Mouse (Mus musculus) lung, embryonic 14.5 days (tissue): ENCODE results near the gene Gata3. TPM values are rescaled to one million over a fixed set of nuclear protein-coding genes. Genes with fewer than 3 reads are reported as not detected.
A peak's percentile ranks its signal among the peaks of the same experiment; 100 is the strongest.

Experiments
- ATAC-seq: fragments of 200-750 bp; cut with Nextera tagmentation; 2 replicates; pipeline ENCODE4 v1.8.0; 2017; ENCODE audit warnings: mild to moderate bottlenecking, moderate TSS enrichment, moderate library complexity; ENCODE audit not compliant: insufficient read depth
- DNase-seq: peaks from one replicate; pipeline ENCODE4 v3.0.0-alpha.2; 2015
- H3K27ac ChIP-seq: fragments of 300-500 bp; sonication (generic); 2 replicates; pipeline ENCODE4 v1.5.1; 2014; ENCODE audit warnings: low read depth, mild to moderate bottlenecking, moderate library complexity
- H3K27me3 ChIP-seq: fragments of 300-500 bp; sonication (generic); 2 replicates; pipeline ENCODE4 v1.6.1; 2014; ENCODE audit warnings: low read length, control low read depth; ENCODE audit not compliant: insufficient read depth
- H3K36me3 ChIP-seq: fragments of 300-500 bp; sonication (generic); 2 replicates; pipeline ENCODE4 v1.6.1; 2014; ENCODE audit warnings: control low read depth; ENCODE audit not compliant: insufficient read depth
- H3K4me1 ChIP-seq: fragments of 300-500 bp; sonication (generic); 2 replicates; pipeline ENCODE4 v1.6.1; 2014; ENCODE audit warnings: antibody characterized with exemption, control low read depth; ENCODE audit not compliant: insufficient read depth
- H3K4me2 ChIP-seq: fragments of 300-500 bp; sonication (generic); 2 replicates; pipeline ENCODE4 v1.6.1; 2014; ENCODE audit warnings: mild to moderate bottlenecking
- H3K4me3 ChIP-seq: fragments of 300-500 bp; sonication (generic); 2 replicates; pipeline ENCODE4 v1.5.1; 2014; ENCODE audit warnings: low read depth, low read length
- H3K9ac ChIP-seq: fragments of 300-500 bp; sonication (generic); 2 replicates; pipeline ENCODE4 v1.6.1; 2014
- H3K9me3 ChIP-seq: fragments of 300-500 bp; sonication (generic); 2 replicates; pipeline ENCODE4 v1.6.1; 2016; ENCODE audit warnings: low read depth, low read length, control low read depth
- CTCF ChIP-seq: IDR thresholded peaks from 2 replicates; pipeline ENCODE4 v1.5.1; 2016; ENCODE audit warnings: antibody characterized with exemption, low read depth
- WGBS: fragments of 180-500 bp; shearing (Covaris S2); extraction: QIAGEN DNeasy Blood & Tissue Kit; methylation state at CpG from one replicate; pipeline ENCODE4 v1.1.7; 2014; 5-methylcytosine and 5-hydroxymethylcytosine counted together
- polyA plus RNA-seq: library from polyadenylated mRNA; unstranded; fragments of >200 nt; fragmentation: Nextera tagmentation; extraction: Ambion mirVana; gene quantifications from 2 replicates; pipeline ENCODE4 v1.2.1, GENCODE M21; 2014

The Gata3 gene
- polyA plus RNA-seq: 2.9 and 3.4 TPM in 2 replicates

GRCm38 (mm10) chr2:9889651-9890183, at the start of gene Gata3:
Gene Gata3, minus strand, starts transcription at chr2:9890034.
- DNase-seq (no peak), ATAC-seq (no peak)
- Histone ChIP-seq H3K4me3 (peak within 1 kb of the TSS; percentile 14; the same call in 1 of the 2 replicates), H3K27me3 (peaks cover 93% of the 10 kb centered on the region), H3K9me3 (no peaks in the 10 kb centered on the region), H3K27ac (no peak within 1 kb of the TSS), H3K9ac (no peak within 1 kb of the TSS), H3K4me1 (no peaks in the 10 kb centered on the region), H3K4me2 (peak within 1 kb of the TSS; percentile 49), H3K36me3 (no peaks in the 10 kb centered on the region)
- TF ChIP-seq CTCF: no peak
- 1% methylated on average over 23 of the region's 23 CpGs for WGBS

GRCm38 (mm10) chr2:9939250-9939649, 49.4 kb upstream of the Gata3 start:
- no peaks in the 10 kb centered on the region for H3K27me3 ChIP-seq

DNA sequence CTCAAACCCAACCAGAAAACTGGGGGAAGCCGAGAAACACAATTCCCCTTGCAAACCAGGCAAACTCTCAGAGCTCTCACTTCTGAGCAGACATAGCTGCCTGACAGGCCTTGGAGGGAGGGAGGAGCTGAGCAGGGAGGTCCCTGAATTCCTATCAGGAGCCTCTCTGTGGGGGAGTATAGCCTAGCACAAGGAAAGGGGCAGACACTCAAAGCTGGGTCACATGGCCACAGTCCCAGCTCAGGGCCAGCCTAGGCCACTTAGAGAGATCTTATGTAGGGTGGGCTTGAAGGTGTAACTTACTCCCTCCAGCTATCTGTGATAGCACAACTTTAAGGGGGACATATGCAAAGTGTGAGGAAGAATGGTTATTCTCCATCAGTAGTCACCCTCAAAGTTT, 46.1 kb upstream of the Gata3 start:
- Histone ChIP-seq H3K9me3 (no peaks in the 10 kb centered on the region), H3K4me3 (no peak overlapping the region), H3K9ac (no peak overlapping the region), H3K4me2 (no peak overlapping the region), H3K27ac (no peak overlapping the region), H3K36me3 (0 out of 2 replicates have a peak, but pooled peaks cover 11% of the 10 kb centered on the region), H3K4me1 (no peaks in the 10 kb centered on the region), H3K27me3 (no peaks in the 10 kb centered on the region)
- peak; percentile 23 for DNase-seq
- ATAC-seq: peak; percentile 76; the same call in 1 of the 2 replicates
- no peak for TF ChIP-seq CTCF
- 25% methylated on average over 1 of the region's 1 CpGs for WGBS

More at GRCm38 (mm10) chr2:9939250-9939649, 49.4 kb upstream of the Gata3 start:
- no peak overlapping the region for H3K4me3 ChIP-seq
- TF ChIP-seq CTCF: no peak
- H3K4me1 ChIP-seq: no peaks in the 10 kb centered on the region
- no peak overlapping the region for H3K27ac ChIP-seq
- H3K36me3 ChIP-seq: 0 out of 2 replicates have a peak, but pooled peaks cover 11% of the 10 kb centered on the region
- no peaks in the 10 kb centered on the region for H3K9me3 ChIP-seq
- WGBS: 66% methylated on average over 4 of the region's 4 CpGs
- DNase-seq (no peak), ATAC-seq (no peak)
- H3K4me2 ChIP-seq: no peak overlapping the region
- H3K9ac ChIP-seq: no peak overlapping the region

- no peak overlapping the region for H3K4me3 ChIP-seq
- H3K4me1 ChIP-seq: no peaks in the 10 kb centered on the region
- no peaks in the 10 kb centered on the region for H3K27me3 ChIP-seq
- no peak; the same call in 1 of the 2 replicates for ATAC-seq
- no peak overlapping the region for H3K9ac ChIP-seq
- 80% methylated on average over 4 of the region's 4 CpGs for WGBS
- H3K36me3 ChIP-seq: no peaks in the 10 kb centered on the region
- DNase-seq: no peak
- no peaks in the 10 kb centered on the region for H3K9me3 ChIP-seq
- H3K4me2 ChIP-seq: no peak overlapping the region
- H3K27ac ChIP-seq: no peak overlapping the region
- TF ChIP-seq CTCF: no peak
Observed at GRCm38 (mm10) chr2:9926905-9927283, 37.1 kb upstream of the Gata3 start.

GRCm38 (mm10) chr2:9926194-9926904, 36.5 kb upstream of the Gata3 start:
- DNase-seq (peak; percentile 52), ATAC-seq (peak; percentile 14; the same call in 1 of the 2 replicates)
- Histone ChIP-seq H3K4me1 (no peaks in the 10 kb centered on the region), H3K36me3 (no peaks in the 10 kb centered on the region), H3K27me3 (no peaks in the 10 kb centered on the region), H3K4me2 (no peak overlapping the region), H3K27ac (no peak overlapping the region), H3K4me3 (no peak overlapping the region), H3K9ac (no peak overlapping the region), H3K9me3 (no peaks in the 10 kb centered on the region)
- TF ChIP-seq CTCF: no peak
- WGBS: 49% methylated on average over 7 of the region's 7 CpGs

DNA sequence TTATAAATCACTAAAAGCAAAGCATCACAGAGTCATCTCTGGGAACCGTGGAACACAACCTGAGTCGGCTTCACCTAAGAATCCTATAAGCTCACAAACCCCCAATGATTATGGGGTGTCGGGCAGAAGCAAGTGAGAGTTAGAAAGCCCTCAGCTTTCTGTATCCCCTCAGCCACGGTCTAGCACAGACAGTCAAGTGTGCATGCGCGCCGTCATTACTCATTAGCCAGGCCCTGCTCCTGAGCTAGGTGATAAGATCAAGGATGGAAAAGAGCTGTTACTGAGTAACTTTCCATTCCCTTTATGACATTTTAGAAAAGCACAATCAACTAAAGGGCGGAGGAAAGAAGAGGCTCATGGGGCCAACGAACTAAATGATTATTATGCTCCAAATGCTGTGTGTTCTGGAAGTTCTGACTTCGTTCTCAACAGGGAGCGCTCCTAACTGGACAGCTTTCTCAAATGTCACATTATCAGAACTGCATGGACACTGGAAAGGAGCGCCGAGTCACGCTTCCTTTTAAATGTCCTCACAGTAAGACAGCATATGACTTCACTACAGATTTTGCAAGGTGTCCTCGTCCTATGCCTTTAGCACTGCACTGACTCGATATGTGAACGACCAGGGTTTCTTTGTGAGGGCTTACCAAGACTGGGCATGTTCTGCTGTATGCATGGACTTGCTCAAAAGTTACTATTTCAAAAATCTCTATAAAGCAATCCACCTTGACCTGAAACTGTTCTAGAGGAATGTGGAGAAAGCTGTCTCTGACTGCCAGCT, 29.0 kb upstream of the Gata3 start:
- no peaks in the 10 kb centered on the region for H3K27me3 ChIP-seq
- H3K9me3 ChIP-seq: no peaks in the 10 kb centered on the region
- no peak for TF ChIP-seq CTCF
- no peak overlapping the region for H3K9ac ChIP-seq
- H3K4me2 ChIP-seq: no peak overlapping the region
- peak; percentile 81; the same call in 1 of the 2 replicates for ATAC-seq
- no peak overlapping the region for H3K4me3 ChIP-seq
- 69% methylated on average over 17 of the region's 17 CpGs for WGBS
- H3K36me3 ChIP-seq: 0 out of 2 replicates have a peak, but pooled peaks cover 8% of the 10 kb centered on the region
- H3K27ac ChIP-seq: no peak overlapping the region
- peak; percentile 37 for DNase-seq
- H3K4me1 ChIP-seq: no peaks in the 10 kb centered on the region

DNA sequence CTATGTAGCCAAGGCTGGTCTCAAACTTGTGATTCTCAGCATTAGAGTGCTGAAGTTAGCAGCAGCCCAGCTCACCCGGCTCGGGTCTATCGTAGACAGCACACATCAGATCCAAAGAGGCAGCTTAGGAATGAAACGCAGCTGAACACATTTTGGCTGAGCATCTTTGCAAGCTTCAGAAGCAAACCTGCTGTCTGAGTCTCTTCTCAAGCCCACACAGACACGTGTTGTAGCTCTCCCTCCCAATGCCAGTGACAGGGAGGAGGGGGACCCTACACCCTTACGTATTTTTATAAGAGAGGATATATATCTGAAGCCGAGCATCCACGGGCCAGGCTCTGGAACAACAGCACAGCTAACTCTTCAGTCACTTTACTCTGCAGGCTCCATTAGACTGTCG, 27.8 kb upstream of the Gata3 start:
- H3K4me1 ChIP-seq: no peaks in the 10 kb centered on the region
- 83% methylated on average over 9 of the region's 9 CpGs for WGBS
- no peak overlapping the region for H3K4me2 ChIP-seq
- H3K9ac ChIP-seq: no peak overlapping the region
- no peak overlapping the region for H3K4me3 ChIP-seq
- no peak for DNase-seq
- no peak overlapping the region for H3K27ac ChIP-seq
- no peak for TF ChIP-seq CTCF
- 0 out of 2 replicates have a peak, but pooled peaks cover 8% of the 10 kb centered on the region for H3K36me3 ChIP-seq
- H3K9me3 ChIP-seq: no peaks in the 10 kb centered on the region
- ATAC-seq: no peak
- H3K27me3 ChIP-seq: no peaks in the 10 kb centered on the region
